Mouse (Mus musculus) testis, adult 2 months (tissue): Measurements from ENCODE around the gene Ccdc148. TPM values are rescaled to one million over a fixed set of nuclear protein-coding genes. Genes with fewer than 3 reads are reported as not detected.

Experiments
- H3K27ac ChIP-seq: fragments of 200-500 bp; 2 replicates; pipeline ENCODE4 v1.5.1; 2012; ENCODE audit warnings: low read depth, low read length; ENCODE audit not compliant: control insufficient read depth, insufficient read depth
- H3K27me3 ChIP-seq: fragments of 200-500 bp; 2 replicates; pipeline ENCODE4 v1.6.1; 2012; ENCODE audit warnings: mild to moderate bottlenecking, low read length, moderate library complexity; ENCODE audit not compliant: control insufficient read depth, insufficient read depth
- H3K36me3 ChIP-seq: fragments of 200-500 bp; 2 replicates; pipeline ENCODE4 v1.6.1; 2012; ENCODE audit warnings: mild to moderate bottlenecking, low read length; ENCODE audit not compliant: control insufficient read depth, insufficient read depth
- H3K4me1 ChIP-seq: fragments of 200-500 bp; 2 replicates; pipeline ENCODE4 v1.6.1; 2012; ENCODE audit warnings: low read length; ENCODE audit not compliant: control insufficient read depth, insufficient read depth
- H3K4me3 ChIP-seq: fragments of 200-500 bp; 2 replicates; pipeline ENCODE4 v1.5.1; 2012; ENCODE audit warnings: low read depth, mild to moderate bottlenecking, low read length, moderate library complexity, mixed read lengths; ENCODE audit not compliant: control insufficient read depth
- CTCF ChIP-seq: fragments of 200-500 bp; IDR thresholded peaks from 2 replicates; pipeline ENCODE4 v1.5.1; 2012; ENCODE audit warnings: low read depth, mild to moderate bottlenecking, inconsistent platforms, low read length, moderate library complexity; ENCODE audit not compliant: control insufficient read depth, insufficient read depth, insufficient replicate concordance
- POLR2A ChIP-seq: fragments of 200-500 bp; IDR thresholded peaks from 2 replicates; pipeline ENCODE4 v1.6.1; 2012; ENCODE audit warnings: low read depth, mild to moderate bottlenecking, inconsistent platforms, low read length, moderate library complexity; ENCODE audit not compliant: control insufficient read depth
- polyA plus RNA-seq: library from polyadenylated mRNA; depleted of rRNA; stranded (reverse); fragments of >200 nt; gene quantifications from 2 replicates; pipeline ENCODE4 v1.2.3, GENCODE M21; 2012

Gene Ccdc148
- polyA plus RNA-seq, 1 experiment, result 4.2 TPM

DNA sequence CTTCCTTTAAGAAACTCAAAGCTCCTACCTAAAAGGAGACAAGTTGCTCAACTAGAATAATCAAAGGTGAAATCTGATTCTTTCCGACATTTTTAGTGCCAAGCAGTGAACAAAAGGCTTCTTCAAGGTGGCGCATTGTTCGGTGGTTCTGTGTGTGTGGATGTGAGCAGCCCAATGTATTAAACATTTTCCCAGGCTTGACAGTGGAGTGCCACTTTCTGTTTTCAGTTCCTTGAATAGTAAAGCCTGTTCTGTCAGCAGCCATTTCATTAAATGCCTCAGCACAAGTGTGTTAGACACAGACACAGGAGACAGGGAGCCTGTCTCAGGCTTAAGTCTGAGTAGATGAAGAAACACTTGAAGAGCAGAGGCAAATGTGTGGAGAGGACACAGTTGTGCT lies 40.0 kb upstream of the Ccdc148 start:
- Histone ChIP-seq H3K4me1 (no peaks in the 10 kb centered on the region), H3K36me3 (no peaks in the 10 kb centered on the region), H3K27me3 (no peaks in the 10 kb centered on the region), H3K4me3 (no peak overlapping the region), H3K27ac (no peak overlapping the region)
- TF ChIP-seq CTCF (no peak), POLR2A (no peak)

DNA sequence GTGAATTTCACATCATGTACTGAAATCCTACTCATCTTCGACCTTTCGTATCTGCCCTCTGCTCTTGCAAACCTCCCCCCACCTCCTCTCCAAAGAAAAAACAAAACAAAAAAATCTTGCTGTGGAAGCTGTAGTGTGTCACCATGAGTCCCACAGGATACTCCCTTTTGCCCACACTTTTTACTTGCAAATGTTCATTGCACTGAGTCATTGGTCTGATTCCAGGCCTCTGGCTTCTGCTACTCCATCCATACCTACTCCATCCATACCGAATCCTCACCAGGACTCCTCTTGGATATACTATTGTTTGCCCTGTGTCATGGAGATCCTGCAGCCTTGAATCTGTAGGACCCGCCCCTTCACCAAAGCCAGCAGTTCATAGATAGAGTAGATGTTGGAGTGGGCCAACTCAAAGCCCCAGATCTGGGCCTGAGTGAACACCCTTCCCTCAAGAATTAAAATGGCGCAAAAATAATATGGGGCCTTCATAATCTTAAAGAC lies 39.0 kb upstream of the Ccdc148 start:
- no peaks in the 10 kb centered on the region for H3K4me1 ChIP-seq
- no peak overlapping the region for H3K4me3 ChIP-seq
- H3K27ac ChIP-seq, result no peak overlapping the region
- H3K36me3 ChIP-seq, result no peaks in the 10 kb centered on the region
- TF ChIP-seq CTCF (no peak), POLR2A (no peak)
- H3K27me3 ChIP-seq, result no peaks in the 10 kb centered on the region

DNA sequence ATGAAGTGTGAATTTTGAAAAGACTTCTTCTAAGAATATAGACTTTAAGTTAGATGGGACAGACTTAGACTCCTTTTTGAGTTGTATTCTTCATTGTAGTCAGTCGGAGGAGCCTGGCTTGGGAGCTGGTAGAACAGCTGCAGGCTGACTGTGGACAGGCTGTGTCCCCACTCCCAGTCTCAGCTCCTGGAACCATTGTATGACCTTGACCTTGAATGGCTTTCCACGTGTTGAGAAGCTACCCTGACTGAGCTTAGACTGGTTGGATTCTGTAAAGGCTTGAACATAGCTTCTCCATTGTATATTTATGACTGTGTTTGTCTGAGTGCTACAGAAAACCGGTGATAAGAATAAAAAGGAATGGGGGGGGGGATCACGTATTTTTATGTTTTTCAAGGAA lies 36.7 kb upstream of the Ccdc148 start:
- H3K36me3 ChIP-seq, result no peaks in the 10 kb centered on the region
- H3K4me1 ChIP-seq, result no peaks in the 10 kb centered on the region
- TF ChIP-seq CTCF (no peak), POLR2A (no peak)

DNA sequence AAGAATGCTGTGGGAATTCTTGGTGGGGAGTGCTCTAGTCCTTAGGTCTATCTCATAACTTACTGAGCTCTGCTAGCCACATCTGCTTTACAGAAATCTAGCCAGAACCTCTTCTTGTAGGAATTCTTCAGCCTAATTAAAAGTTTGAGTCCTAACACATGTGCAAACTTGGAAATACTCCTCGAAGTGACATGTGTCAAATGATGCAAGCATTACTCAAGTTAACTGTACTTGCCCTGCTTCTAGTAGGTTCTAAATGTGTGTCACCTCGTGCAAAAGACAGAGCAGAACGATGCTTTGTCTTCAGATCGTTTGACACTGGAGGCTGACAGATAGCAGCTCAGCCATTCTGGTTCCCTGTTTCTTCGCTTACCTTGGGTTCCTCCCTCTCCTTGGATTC lies 32.6 kb upstream of the Ccdc148 start:
- TF ChIP-seq CTCF (no peak), POLR2A (no peak)
- Histone ChIP-seq H3K4me3 (no peak overlapping the region), H3K4me1 (no peaks in the 10 kb centered on the region), H3K36me3 (no peaks in the 10 kb centered on the region), H3K27ac (no peak overlapping the region), H3K27me3 (no peaks in the 10 kb centered on the region)

More for the DNA sequence above, 36.7 kb upstream of the Ccdc148 start:
- Histone ChIP-seq H3K27me3 (no peaks in the 10 kb centered on the region), H3K27ac (no peak overlapping the region), H3K4me3 (no peak overlapping the region)

DNA sequence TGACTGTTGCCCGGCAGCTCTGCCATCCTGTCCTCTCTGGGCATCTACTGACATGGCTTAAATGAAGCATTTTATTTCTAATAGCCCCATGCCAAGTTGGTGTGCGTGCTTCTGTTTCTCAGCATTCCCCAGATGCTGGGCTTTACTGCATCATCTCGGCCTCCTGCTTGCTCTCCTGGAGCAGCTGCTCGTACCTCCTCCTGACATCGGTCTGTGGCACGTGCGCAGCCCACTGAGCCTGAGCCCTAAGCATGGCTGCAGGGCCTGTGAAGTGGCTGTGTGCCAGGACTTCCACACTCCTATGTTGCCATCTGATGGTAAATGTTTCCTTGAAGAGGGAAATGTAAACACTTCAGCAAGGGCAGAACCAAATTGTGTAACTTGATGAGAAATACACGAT lies 31.0 kb upstream of the Ccdc148 start:
- Histone ChIP-seq H3K4me3 (no peak overlapping the region), H3K27me3 (no peaks in the 10 kb centered on the region), H3K36me3 (no peaks in the 10 kb centered on the region), H3K4me1 (no peaks in the 10 kb centered on the region), H3K27ac (no peak overlapping the region)
- no peak for TF ChIP-seq POLR2A
- TF ChIP-seq CTCF, result no peak

DNA sequence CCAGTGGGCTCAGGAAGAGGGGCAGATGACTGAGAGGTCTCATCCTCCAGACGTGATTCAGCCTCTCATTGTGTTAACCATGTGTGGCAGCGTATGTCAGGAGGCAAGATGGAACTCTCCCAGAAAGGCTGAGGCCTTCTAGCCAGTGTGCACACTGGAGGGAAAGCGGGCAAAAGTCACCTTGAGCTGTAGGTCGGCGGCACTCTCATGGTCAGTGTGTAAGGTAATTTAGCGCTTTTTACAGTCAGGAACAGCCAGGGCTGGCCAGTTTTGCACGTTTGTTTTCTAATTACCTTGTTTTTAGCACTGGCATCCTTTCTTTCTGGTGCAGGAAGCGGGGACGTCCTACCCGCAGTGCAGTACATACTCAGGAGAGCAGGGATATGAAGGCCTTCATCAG lies 29.7 kb upstream of the Ccdc148 start:
- H3K4me1 ChIP-seq, result no peaks in the 10 kb centered on the region
- H3K4me3 ChIP-seq, result no peak overlapping the region
- no peaks in the 10 kb centered on the region for H3K27me3 ChIP-seq
- TF ChIP-seq CTCF, result no peak
- TF ChIP-seq POLR2A, result no peak
- no peaks in the 10 kb centered on the region for H3K36me3 ChIP-seq
- no peak overlapping the region for H3K27ac ChIP-seq

DNA sequence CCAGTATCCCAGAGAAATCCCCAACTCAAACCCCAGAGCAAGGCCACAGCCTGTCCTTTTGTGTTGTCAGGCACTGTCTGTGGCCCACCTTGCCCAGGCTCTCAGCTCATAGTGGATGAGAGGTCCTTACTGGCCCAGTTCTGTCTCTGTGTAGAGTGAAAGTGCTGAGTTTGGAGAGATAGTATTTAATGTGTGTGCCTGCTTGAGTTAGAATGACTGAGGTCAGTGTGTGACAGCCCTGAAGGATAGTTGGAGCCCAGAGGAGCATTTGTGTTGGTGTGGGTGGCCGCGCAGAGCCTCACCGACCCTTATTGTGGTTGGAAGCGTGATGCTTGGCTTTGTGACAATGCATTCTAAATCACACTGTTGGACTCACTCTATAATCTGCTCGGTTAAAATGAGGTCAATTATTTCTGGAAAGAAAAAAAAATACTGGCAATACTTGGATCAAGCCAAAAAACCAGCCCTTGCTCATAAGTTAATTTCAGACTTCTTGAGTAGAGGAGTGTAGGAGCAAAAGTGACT lies 29.2 kb upstream of the Ccdc148 start:
- TF ChIP-seq POLR2A (no peak), CTCF (no peak)
- no peak overlapping the region for H3K4me3 ChIP-seq
- H3K27ac ChIP-seq, result no peak overlapping the region
- no peaks in the 10 kb centered on the region for H3K4me1 ChIP-seq
- no peaks in the 10 kb centered on the region for H3K27me3 ChIP-seq
- no peaks in the 10 kb centered on the region for H3K36me3 ChIP-seq

DNA sequence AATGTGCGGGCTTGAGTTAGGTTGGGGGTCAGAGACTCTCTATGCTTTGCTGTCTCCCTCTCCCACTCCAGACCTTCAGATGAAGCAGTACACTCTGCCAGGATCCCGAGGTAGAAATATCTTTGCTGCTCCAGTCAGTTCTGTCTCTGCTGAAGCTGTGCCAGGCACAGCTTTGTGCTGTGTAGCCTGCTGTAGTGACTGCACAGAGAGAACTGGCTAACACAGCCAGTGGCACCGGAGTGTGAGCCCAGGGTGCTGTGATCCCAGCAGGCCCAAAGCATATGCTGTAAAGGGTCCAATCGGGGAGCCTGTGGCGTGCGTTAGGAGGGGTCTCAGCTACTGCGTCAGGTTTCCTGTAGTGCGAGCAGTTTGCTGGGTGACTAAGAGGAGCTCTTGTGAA lies 27.8 kb upstream of the Ccdc148 start:
- Histone ChIP-seq H3K36me3 (no peaks in the 10 kb centered on the region), H3K27me3 (no peaks in the 10 kb centered on the region), H3K27ac (no peak overlapping the region), H3K4me3 (no peak overlapping the region), H3K4me1 (no peaks in the 10 kb centered on the region)
- TF ChIP-seq POLR2A (no peak), CTCF (no peak)
